Mouse (Mus musculus) cerebellum, postnatal 36 days (tissue): ENCODE measurements around the gene Sobp.

Source experiments
- DNase-seq, 2 experiments: peaks; one replicate each; pipeline ENCODE4 v3.0.0; 2021 to 2022; ENCODE audit warnings: mixed read lengths in 2 of 2

Gene Sobp

DNA sequence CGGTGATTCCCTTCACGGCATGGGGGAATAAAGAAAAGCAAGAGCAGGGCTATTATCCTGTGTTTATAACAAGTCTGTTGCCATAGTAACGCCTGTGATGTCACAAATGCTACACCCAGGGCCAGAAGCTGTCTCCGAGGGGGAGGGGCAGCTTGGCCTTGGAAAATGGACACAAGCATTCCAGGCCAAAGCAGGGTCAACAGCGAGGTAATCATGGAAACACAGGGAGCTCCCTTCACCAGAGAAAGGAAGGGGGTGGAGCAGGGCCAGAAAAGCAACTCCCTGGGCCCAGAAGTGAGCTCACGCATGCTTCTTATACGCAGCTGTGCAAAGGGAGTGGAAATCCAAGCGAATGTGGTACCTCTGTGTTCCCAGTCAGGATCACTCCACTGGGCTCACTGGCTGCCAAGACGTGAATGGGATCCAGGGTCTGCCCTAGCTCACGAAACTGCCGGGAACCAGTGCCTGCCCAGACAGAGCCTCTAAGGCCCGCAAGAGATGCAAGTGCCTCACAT, 19.2 kb downstream of the Sobp start:
- DNase-seq: peak in 1 of 2 experiments; percentile 28

DNA sequence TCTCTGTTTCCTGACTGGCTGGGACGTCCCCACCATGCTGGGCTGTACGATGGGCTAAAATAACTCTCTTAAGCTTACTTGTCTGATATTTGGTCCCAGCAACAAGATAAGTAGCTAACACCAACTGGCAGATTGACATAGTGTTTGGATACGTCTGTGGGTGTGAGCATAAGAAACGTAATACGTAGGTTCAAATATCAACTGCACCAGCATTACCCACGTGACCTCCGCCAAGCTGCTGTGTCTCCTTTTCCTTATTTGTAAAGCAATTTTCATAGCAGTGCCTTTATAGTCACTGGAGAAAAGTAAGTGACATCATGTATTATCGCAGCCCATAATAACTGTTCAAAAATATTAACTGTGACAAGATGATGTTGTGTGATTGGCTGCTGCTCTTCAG, 21.7 kb downstream of the Sobp start:
- DNase-seq: no peak

DNA sequence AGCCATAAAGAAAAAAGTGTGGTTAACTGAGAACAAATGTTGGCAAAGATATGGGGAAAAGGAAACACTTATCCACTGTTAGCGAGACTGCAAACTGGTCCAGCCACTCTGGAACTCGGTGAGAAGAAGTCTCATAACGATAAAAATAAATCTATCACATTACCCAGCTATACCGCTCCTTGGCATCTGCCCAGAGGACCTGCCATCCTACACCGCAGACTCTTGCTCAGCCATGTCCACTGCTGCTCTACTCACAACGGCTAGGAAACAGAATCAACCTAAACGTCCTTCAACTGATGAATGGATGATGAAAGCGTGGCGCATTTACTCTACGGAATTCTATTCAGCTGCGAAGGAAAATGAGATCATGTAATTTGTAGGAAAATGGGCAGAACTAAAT, 25.9 kb downstream of the Sobp start:
- DNase-seq: no peak

DNA sequence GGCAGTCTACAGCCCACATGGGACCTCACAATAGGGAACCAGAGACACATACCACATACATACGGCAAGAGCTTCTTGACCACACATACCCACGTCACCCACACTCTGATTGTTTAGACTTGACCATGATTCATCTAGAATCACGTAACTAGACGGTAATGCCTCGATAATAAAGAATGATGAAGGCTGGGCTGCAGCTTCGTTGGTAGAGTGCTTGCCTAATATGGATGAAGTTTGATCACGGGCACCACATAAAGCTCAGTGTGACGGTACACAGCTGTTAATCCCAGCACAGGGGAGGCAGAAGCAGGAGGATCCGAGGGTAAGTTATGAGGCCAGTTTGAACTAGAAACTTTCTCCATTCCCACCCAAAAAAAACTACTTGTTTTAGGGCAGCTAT, 31.2 kb downstream of the Sobp start:
- no peak for DNase-seq

DNA sequence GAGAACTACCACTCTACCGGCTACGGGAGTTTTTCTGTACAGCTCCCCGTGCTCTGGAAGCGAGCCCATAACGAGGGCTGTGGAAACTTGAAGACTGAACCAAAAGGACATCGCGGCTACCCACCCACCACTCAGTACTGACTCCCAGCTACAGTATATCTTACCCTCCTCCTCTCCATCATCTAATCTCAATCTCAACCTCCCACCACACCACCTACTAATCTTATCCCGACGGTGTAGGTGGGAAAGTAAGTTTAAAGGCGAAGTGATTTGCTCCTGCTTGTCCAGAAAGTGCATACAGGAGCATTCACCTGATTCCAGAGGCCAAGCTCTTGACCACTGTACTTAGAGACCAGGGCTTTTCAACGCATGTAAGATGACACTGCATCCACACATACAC, 40.3 kb downstream of the Sobp start:
- DNase-seq: no peak

DNA sequence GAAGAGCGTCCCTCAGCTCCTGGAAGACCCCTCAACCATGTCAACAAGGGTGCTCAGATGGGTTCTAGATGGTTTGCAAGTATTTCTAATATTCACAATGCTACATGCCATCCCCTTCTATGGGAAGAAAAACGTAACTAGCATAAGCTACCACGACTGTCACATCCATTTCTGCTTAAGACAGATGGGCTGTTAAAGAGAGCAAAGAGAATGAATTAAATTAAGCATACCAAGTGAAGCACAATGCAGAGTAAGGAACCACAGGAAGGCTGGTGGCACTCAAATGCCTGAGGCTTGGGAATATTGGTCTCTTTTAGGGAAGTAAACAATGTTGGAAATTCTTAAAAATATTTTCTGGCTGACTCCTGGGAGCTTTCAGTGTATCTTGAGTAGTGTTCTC, 45.6 kb downstream of the Sobp start:
- no peak for DNase-seq

DNA sequence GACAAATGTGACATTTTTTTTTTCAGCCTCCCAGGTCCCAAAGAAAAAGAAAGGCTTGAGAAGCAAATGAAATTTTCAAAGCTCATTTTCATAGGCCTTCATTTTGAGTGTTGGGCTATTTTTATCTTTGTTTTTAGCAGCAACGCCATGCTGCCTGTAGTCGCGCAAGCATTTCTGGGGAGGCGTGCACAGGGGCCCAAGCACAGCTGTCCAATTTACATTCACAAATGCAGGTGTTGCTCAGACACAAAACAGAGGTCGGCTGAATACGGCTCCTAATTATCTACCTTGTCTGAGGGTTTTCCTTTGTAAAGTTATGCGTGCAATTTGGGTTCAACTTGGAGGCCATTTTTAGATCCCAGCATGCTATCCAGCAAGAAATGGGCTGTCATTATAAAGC, 49.8 kb downstream of the Sobp start:
- DNase-seq: no peak

DNA sequence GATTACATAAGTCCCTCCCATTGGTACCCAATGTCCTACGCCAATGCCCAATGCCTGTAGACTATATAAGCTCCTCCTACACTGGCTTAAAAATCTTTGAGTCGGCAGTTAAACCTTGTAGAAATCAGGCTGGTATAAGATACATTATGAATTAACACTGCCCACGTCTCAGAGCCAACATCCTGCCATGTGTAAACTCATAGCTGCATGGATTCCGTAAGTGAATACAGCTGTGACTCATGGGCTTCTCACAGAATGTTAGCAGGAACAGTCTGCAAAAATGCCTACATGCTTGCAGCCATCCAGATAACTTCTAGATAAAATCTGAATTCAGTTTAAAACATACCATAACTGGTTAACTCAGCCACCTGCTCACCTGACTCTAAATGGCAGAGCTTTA, 50.2 kb downstream of the Sobp start:
- DNase-seq: no peak

DNA sequence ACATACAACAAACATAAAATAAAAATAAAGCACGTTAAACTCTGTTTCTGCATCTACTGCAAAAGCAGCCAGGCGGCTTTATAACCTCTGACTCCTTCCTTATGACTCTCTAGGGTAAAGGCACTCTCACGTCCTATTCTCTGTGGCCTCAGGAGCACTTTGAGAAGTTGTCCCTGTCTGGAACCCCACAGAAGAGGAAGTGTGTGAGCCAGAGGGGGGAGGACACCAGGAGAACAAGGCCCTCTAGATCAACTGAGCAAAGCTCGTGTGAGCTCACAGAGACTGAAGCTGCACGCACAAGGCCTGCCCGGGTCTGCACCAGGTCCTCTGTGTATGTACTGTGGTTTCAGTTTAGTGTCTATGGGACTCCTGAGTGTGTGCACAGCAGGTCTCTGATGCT, 50.9 kb downstream of the Sobp start:
- DNase-seq: no peak

DNA sequence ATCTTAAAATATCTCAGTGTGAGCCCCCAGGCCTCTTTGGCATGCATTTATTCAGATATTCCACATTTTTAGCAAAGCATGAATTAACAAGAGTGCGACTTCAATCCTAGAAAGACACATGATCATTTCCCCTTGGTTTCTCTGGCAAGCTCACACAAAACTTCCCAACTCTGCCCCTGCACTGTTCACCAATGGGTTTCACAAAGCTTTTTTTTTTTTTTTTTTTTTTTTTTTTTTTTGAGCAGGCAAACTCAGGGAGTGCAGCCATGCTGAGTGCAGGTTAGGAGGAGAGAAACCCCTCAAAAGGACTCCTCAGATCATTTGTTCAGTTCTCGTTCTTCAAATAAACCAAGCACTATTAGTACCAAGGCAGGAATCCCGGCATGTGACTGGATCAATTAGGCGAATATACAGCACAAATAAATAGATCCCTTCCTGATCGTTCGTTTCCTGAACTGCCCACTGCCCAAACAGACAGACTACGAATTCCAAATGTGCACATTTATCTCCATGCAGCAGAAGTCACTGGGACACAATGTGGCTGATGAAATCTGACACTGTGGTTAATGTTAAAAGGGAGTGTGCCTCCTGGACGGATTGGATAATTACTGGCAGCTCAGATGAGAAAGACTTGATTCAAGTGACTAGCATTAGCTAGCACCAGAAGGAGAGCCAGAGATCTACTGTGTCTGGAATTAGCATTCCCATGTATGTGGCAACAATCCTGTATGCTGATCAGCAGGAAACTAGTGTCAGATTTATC, 53.5 kb downstream of the Sobp start:
- no peak for DNase-seq

DNA sequence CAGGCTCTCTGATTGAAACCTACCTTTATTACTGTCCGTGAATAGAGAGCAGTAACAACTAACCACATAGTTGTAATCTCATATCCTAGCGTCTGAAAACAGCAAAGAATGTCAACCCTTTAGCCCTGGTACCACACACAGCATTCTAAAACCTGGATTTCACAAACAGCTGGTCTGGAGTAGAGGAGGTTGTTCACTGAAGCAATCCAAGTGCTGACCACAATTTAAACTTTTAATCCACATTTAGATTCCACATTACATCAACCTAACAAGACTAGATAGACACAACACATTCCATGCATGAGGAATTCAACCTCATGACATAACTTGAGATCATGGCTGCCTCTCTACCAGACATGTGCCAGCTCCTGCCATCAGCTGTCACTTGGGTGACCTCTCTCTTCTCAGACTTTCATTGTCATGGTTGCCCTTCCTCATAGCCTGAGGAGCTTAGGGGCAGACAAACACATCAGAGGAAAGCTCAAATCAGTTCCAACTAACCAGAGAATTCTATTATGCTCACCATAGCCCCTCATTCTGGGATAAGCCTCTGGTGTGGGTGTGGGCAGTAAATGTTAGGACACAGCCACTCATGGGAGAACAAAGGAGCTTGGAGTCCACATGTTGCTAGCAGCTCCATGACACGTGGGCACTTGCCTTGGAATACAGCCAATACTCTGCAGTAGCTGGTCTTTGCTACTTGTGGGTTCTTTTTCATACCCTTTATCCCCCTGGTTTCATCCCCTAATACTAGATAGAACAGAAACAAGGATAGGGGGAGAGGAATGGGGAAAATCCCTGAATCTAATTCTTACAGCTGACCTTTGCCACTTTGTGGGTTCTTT, 58.0 kb downstream of the Sobp start:
- no peak for DNase-seq

DNA sequence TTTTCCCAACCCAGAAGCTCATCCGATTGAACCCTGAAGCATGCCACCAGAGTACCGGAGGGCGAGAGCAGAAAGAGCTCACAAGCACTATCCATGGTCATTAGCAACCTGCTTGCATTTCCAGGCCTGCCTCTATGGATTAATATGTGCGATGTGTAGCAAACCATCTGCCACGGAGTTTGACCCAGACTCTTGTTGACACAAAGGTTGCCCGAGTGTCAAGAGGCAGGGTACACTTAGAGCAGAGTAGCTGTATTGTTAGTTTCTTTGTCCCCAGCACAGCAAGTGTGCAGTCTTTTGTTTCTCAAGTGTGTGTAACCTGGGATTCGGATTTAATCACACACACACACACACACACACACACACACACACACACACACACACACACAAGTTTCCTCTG, 62.0 kb downstream of the Sobp start:
- DNase-seq: no peak

DNA sequence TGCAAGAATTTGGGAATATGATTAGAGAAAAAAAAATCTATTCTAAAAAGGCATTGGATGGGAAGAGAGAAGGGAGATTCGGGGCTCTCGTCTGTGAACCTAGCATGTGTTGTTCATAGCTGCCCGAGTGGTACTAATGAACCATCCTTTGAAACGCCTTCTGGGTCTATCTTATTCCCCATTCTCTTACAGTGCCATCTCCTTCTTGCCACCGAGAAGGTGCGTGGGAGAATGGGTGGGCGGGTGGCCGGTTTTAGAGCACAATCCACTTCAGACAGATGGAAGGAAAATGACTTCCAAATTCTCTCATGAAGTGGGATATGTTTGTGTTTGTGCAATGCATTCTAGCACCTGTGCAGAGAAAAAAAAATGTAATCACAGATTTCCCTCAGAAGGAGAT, 67.7 kb downstream of the Sobp start:
- DNase-seq: no peak

DNA sequence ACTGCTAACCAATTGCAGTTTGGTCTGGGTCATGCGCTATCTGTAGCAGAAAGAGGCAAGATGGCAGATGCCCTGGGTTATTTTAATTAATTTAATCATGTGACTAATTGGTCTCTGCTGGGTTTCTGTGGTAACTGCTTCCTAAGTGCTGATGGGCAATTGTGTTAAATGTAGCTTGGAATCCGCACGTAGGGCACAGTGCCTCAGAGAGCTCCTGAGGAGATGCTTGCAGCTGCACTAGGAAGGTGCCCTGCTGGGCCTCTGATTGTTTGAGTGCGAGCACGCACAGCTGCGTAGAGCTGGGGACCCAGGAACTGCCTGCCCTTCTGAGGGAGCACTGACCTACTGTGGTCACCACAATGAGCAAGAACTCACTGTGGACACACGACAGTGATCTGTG, 68.1 kb downstream of the Sobp start:
- DNase-seq: no peak

DNA sequence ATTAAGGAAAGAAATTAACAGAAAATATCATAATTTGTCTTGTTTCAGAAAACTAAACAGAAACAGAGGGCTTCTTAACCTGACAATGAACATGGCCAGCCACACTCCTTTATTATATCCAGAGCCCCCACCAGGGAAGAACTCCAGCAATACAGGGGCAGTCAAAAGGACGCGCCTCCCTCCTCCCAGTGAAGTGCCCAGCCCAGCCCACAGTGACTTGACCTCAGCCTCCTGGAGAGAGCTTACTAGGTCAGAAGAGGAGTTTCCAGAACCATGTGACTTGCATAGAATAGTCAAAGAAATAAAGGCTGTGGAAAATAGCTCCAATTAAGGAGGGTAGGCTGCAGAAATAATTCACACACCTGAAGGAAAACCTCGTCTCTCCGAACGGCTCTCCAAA, 73.8 kb downstream of the Sobp start:
- DNase-seq: no peak

DNA sequence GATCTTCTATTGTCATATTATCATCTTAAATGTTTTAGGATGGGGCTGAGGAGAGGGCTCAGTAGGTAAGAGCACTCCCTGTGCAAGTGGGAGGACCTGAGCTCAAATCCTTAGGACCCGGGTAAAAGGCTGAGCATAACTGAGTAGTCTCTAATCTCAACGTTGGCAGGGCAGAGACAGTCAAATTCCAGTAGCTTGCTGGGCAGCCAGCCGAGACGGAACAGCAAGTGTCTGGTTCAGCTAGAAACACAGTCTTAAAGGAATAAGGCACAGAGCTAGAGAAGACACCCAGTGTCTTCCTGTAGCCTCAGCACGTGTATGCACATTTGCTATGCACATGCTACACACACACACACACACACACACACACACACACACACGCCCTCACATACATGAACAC, 75.1 kb downstream of the Sobp start:
- peak; percentile 29 to 35 for DNase-seq

DNA sequence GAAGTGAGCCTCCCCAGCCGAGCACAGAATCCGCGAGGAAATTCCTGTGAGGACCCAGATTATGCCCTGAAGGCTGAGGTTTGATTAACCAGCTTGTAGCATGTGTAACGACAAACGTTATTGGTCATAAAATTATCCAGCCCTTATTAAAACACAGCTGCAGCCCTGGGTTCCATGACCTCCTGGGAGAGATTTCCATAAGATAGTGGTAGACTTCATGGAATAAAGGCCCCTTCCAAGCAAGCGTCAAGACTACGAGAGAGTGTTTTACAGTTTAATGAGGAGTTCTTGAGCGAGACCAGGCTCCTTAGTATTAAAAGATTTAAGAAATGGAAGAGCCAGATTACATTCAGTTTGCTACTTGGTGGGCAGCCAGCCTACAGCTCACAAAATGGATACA, 76.6 kb downstream of the Sobp start:
- DNase-seq: no peak

DNA sequence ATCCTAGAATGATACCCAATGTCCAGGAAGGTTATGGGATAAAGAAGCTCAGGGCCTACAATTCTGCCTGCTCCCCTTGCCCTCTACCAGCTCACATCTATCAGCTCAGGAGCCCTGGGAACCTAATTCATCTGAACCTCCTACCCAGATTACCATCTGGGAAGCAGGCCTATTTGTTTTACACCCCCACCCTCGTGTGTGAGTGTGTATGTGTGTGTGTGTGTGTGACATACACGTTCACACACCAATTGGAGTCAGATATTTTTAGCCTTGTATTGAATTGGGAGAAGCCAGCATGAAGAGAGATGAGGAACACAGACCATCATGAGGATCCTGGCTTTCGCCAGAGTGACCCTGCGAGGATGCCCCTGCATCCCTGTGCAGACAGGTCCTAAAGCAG, 77.7 kb downstream of the Sobp start:
- DNase-seq: no peak

DNA sequence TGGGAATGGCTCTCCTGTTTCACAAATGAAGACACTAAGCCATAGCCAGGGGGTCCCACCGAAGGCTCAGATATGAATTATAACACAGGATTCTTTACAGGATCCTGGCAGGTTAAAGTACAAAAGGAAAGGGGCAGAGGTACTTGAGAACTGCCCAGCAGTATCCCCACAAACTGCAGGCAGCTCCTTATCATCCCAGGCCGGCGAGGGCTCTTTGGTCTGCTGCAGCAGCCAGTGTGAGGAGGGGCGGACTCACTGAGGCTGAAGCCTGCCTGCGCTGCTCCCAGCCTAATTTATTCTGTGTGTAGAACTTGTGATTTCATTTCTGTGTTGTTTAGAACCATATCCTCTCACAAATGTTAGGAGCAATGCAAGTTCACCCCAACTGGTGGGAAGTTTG, 79.8 kb downstream of the Sobp start:
- no peak for DNase-seq

DNA sequence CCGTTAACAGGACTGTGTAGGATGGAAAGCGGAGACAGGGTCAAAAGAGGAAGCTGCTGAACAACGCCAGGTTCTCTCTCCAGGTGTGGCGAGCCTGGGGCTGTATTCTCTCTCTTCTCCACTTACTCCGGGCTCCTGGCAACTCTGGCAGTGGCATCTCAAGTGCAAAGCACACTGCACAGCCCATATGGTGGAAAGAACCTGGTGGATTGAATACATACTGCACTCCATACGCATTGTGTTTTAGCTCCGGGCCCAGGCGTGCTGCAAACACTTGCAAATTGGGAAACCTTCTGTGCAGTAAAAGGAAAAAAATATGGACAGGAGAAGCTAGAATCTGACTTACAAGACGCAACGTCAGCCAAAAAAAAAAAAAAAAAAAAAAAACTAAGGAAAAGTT, 80.9 kb downstream of the Sobp start:
- no peak for DNase-seq

DNA sequence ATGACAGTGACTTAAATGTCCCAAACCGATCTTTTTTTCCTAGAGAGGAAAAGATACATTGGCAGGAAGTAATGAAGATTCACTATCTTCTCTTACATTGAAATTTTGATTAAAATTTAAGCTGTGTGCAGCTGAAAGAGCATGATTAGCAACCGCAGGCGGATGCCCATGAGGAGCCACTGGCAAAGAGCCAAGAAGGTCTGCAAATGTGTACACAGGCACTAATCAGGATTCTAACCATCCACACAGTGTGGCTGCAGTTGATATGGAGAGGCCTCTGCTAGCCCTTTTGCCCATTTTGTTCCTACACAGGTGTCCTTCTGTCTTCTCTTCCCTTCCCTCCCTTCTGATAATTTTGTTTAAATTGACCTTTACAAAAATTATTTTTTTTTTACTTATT, 84.3 kb downstream of the Sobp start:
- DNase-seq: no peak

DNA sequence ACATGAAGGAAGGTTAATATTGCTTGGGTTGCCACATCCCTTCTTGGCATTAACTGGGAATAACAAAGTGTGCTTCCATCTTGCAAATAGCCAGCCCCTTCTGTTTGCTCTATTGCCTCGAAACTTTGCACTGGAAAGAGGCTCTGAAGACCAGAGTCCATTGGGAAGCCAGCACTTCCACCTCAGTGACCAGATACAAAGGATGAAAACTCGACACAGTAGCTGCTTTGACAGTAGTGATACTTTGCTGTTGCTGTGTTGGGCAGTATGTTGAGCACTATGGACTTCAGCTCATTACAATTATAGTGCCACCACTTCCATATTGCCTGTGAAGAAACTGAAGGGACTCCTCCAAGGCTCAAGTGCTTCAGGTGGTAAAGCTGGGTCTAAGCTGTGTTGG, 86.9 kb downstream of the Sobp start:
- DNase-seq: no peak

DNA sequence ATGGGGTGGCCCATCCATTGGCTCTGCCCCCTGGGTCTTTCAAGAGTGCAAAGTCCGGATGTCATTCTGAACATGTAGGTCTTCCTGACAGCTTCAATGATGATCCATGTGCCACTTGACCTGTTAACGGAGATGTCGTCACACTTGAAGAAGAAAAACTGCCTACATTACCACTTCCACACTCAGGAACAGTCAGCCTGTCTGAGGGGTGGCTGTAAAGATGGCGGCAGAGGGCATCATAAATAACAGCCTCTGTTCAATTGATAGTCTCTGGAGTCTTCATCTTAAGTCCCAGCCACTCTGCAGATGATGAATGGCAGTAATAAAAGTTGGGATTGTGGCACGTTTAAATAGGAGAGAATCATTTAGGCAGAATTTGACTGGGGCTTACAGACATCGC, 87.4 kb downstream of the Sobp start:
- no peak for DNase-seq

DNA sequence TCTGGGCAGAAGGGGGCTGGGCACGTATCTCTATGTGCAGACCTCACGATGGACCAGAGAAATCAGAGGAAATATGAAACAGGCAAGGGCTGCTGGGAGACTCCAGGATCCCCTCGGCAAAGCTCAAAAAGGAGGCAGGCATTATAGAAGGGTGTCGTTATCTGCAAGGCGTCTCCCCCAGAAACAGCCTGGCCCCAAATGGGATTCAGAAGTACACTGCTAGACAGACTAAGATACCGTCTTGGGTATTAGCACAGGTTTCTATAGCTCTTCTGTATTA, 90.3 kb downstream of the Sobp start:
- DNase-seq: no peak
